Mouse (Mus musculus): ENCODE measurements around the gene Gm9821. TPM values are rescaled to one million over a fixed set of nuclear protein-coding genes. Genes with fewer than 3 reads are reported as not detected.
A peak's percentile ranks its signal among the peaks of the same experiment; 100 is the strongest.

The Gm9821 gene
- polyA plus RNA-seq, 1 experiment from 2014 or later, result 0.33 TPM

- Histone ChIP-seq H3K36me3 (ENCODE audit: control insufficient read depth, insufficient read depth, low read length) (peaks cover 2% of the 10 kb centered on the region; the same call in 1 of the 2 replicates), H3K4me2 (ENCODE audit: low read depth, low read length) (peak overlapping the region; percentile 61), H3K9me3 (ENCODE audit: control insufficient read depth, low read length) (no peaks in the 10 kb centered on the region), H3K9ac (ENCODE audit: low read length) (peak overlapping the region; percentile 88), H3K4me1 (replicated peaks; ENCODE audit: control insufficient read depth, insufficient read depth, low read length) (peaks cover 28% of the 10 kb centered on the region), H3K4me3 (ENCODE audit: low read length) (peak overlapping the region; percentile 70), H3K27ac (ENCODE audit: low read length) (peak overlapping the region; percentile 87), H3K27me3 (ENCODE audit: control insufficient read depth, insufficient read depth, low read depth, low read length) (no peaks in the 10 kb centered on the region)
- WGBS, result 8% methylated on average over 23 of the region's 23 CpGs
- ATAC-seq (ENCODE audit: low read depth), result peak; percentile 1; the same call in 1 of the 2 replicates
Measured at GRCm38 (mm10) chr2:91930761-91931291, 14.7 kb upstream of the Gm9821 start.

GRCm38 (mm10) chr2:91931328-91932159 is 14.0 kb upstream of the Gm9821 start:
- Histone ChIP-seq H3K4me1 (replicated peaks; ENCODE audit: control insufficient read depth, insufficient read depth, low read length) (peaks cover 28% of the 10 kb centered on the region), H3K36me3 (ENCODE audit: control insufficient read depth, insufficient read depth, low read length) (peaks cover 7% of the 10 kb centered on the region), H3K9me3 (ENCODE audit: control insufficient read depth, low read length) (no peaks in the 10 kb centered on the region), H3K4me2 (ENCODE audit: low read depth, low read length) (peak overlapping the region; percentile 61), H3K9ac (ENCODE audit: low read length) (peak overlapping the region; percentile 88), H3K27ac (ENCODE audit: low read length) (peak overlapping the region; percentile 87), H3K27me3 (ENCODE audit: control insufficient read depth, insufficient read depth, low read depth, low read length) (no peaks in the 10 kb centered on the region), H3K4me3 (ENCODE audit: low read length) (peak overlapping the region; percentile 70)
- ATAC-seq (ENCODE audit: low read depth), result peak; percentile 74
- 4% methylated on average over 44 of the region's 50 CpGs for WGBS

GRCm38 (mm10) chr2:91932160-91932711 is 13.3 kb upstream of the Gm9821 start, which contains the start of gene Mdk:
TSS of gene Mdk (minus strand) at chr2:91932297.
- ATAC-seq (ENCODE audit: low read depth), result peak; percentile 1; the same call in 1 of the 2 replicates
- H3K27ac ChIP-seq (ENCODE audit: low read length), result peak within 1 kb of the TSS; percentile 87
- no peaks in the 10 kb centered on the region for H3K9me3 ChIP-seq (ENCODE audit: control insufficient read depth, low read length)
- peak within 1 kb of the TSS; percentile 88 for H3K9ac ChIP-seq (ENCODE audit: low read length)
- H3K27me3 ChIP-seq (ENCODE audit: control insufficient read depth, insufficient read depth, low read depth, low read length), result no peaks in the 10 kb centered on the region
- H3K4me3 ChIP-seq (ENCODE audit: low read length), result peak within 1 kb of the TSS; percentile 70
- peaks cover 28% of the 10 kb centered on the region for H3K4me1 ChIP-seq (replicated peaks; ENCODE audit: control insufficient read depth, insufficient read depth, low read length)
- peaks cover 9% of the 10 kb centered on the region for H3K36me3 ChIP-seq (ENCODE audit: control insufficient read depth, insufficient read depth, low read length)
- 2% methylated on average over 16 of the region's 16 CpGs for WGBS
- peak within 1 kb of the TSS; percentile 61 for H3K4me2 ChIP-seq (ENCODE audit: low read depth, low read length)

- Histone ChIP-seq H3K4me3 (ENCODE audit: low read length) (no peak overlapping the region), H3K27me3 (ENCODE audit: control insufficient read depth, insufficient read depth, low read depth, low read length) (no peaks in the 10 kb centered on the region), H3K36me3 (ENCODE audit: control insufficient read depth, insufficient read depth, low read length) (peaks cover 13% of the 10 kb centered on the region), H3K9me3 (ENCODE audit: control insufficient read depth, low read length) (no peaks in the 10 kb centered on the region), H3K27ac (ENCODE audit: low read length) (peak overlapping the region; percentile 87), H3K9ac (ENCODE audit: low read length) (peak overlapping the region; percentile 88), H3K4me2 (ENCODE audit: low read depth, low read length) (peak overlapping the region; percentile 61), H3K4me1 (replicated peaks; ENCODE audit: control insufficient read depth, insufficient read depth, low read length) (peaks cover 28% of the 10 kb centered on the region)
- WGBS, result 19% methylated on average over 6 of the region's 6 CpGs
- ATAC-seq (ENCODE audit: low read depth), result no peak
Measured at GRCm38 (mm10) chr2:91932737-91933350, 12.7 kb upstream of the Gm9821 start.

GRCm38 (mm10) chr2:91933471-91933870 is 12.0 kb upstream of the Gm9821 start:
- Histone ChIP-seq H3K27me3 (ENCODE audit: control insufficient read depth, insufficient read depth, low read depth, low read length) (no peaks in the 10 kb centered on the region), H3K4me3 (ENCODE audit: low read length) (no peak overlapping the region), H3K4me1 (replicated peaks; ENCODE audit: control insufficient read depth, insufficient read depth, low read length) (peaks cover 26% of the 10 kb centered on the region), H3K36me3 (ENCODE audit: control insufficient read depth, insufficient read depth, low read length) (peaks cover 20% of the 10 kb centered on the region), H3K9ac (ENCODE audit: low read length) (no peak overlapping the region), H3K9me3 (ENCODE audit: control insufficient read depth, low read length) (no peaks in the 10 kb centered on the region), H3K27ac (ENCODE audit: low read length) (no peak overlapping the region), H3K4me2 (ENCODE audit: low read depth, low read length) (no peak overlapping the region)
- no peak for ATAC-seq (ENCODE audit: low read depth)
- 43% methylated on average over 9 of the region's 9 CpGs for WGBS

- Histone ChIP-seq H3K36me3 (ENCODE audit: control insufficient read depth, insufficient read depth, low read length) (peaks cover 25% of the 10 kb centered on the region), H3K9me3 (ENCODE audit: control insufficient read depth, low read length) (no peaks in the 10 kb centered on the region), H3K4me2 (ENCODE audit: low read depth, low read length) (no peak overlapping the region), H3K4me3 (ENCODE audit: low read length) (no peak overlapping the region), H3K27me3 (ENCODE audit: control insufficient read depth, insufficient read depth, low read depth, low read length) (no peaks in the 10 kb centered on the region), H3K27ac (ENCODE audit: low read length) (no peak overlapping the region), H3K9ac (ENCODE audit: low read length) (no peak overlapping the region), H3K4me1 (replicated peaks; ENCODE audit: control insufficient read depth, insufficient read depth, low read length) (peaks cover 26% of the 10 kb centered on the region)
- no peak for ATAC-seq (ENCODE audit: low read depth)
- 33% methylated on average over 8 of the region's 8 CpGs for WGBS
Measured at GRCm38 (mm10) chr2:91934016-91934415, 11.5 kb upstream of the Gm9821 start.

GRCm38 (mm10) chr2:91934826-91935525 is 10.5 kb upstream of the Gm9821 start:
- Histone ChIP-seq H3K4me2 (ENCODE audit: low read depth, low read length) (no peak overlapping the region), H3K9ac (ENCODE audit: low read length) (no peak overlapping the region), H3K4me1 (replicated peaks; ENCODE audit: control insufficient read depth, insufficient read depth, low read length) (peaks cover 22% of the 10 kb centered on the region), H3K27me3 (ENCODE audit: control insufficient read depth, insufficient read depth, low read depth, low read length) (no peaks in the 10 kb centered on the region), H3K4me3 (ENCODE audit: low read length) (no peak overlapping the region), H3K36me3 (ENCODE audit: control insufficient read depth, insufficient read depth, low read length) (peaks cover 30% of the 10 kb centered on the region), H3K27ac (ENCODE audit: low read length) (no peak overlapping the region), H3K9me3 (ENCODE audit: control insufficient read depth, low read length) (no peaks in the 10 kb centered on the region)
- no peak for ATAC-seq (ENCODE audit: low read depth)
- WGBS, result 84% methylated on average over 9 of the region's 9 CpGs

GRCm38 (mm10) chr2:91936154-91936553 is 9.3 kb upstream of the Gm9821 start:
- Histone ChIP-seq H3K9me3 (ENCODE audit: control insufficient read depth, low read length) (no peaks in the 10 kb centered on the region), H3K27ac (ENCODE audit: low read length) (no peak overlapping the region), H3K9ac (ENCODE audit: low read length) (no peak overlapping the region), H3K36me3 (ENCODE audit: control insufficient read depth, insufficient read depth, low read length) (peaks cover 32% of the 10 kb centered on the region), H3K4me3 (ENCODE audit: low read length) (no peak overlapping the region), H3K4me2 (ENCODE audit: low read depth, low read length) (no peak overlapping the region), H3K4me1 (replicated peaks; ENCODE audit: control insufficient read depth, insufficient read depth, low read length) (peaks cover 16% of the 10 kb centered on the region), H3K27me3 (ENCODE audit: control insufficient read depth, insufficient read depth, low read depth, low read length) (no peaks in the 10 kb centered on the region)
- no peak for ATAC-seq (ENCODE audit: low read depth)
- WGBS, result 90% methylated on average over 7 of the region's 7 CpGs

All from lung, embryonic 16.5 days (tissue).